Mouse (Mus musculus): ENCODE results near the gene Slc35d1. TPM values are rescaled to one million over a fixed set of nuclear protein-coding genes. Genes with fewer than 3 reads are reported as not detected.
A peak's percentile ranks its signal among the peaks of the same experiment; 100 is the strongest.
"Not testable (repeated sequence)": the region's sequence is repeated elsewhere in the genome, so short reads cannot be mapped to it uniquely, and the experiment has no call there.

Gene Slc35d1
- polyA plus RNA-seq, 1 experiment from 2014 or later: 26.6 TPM

DNA sequence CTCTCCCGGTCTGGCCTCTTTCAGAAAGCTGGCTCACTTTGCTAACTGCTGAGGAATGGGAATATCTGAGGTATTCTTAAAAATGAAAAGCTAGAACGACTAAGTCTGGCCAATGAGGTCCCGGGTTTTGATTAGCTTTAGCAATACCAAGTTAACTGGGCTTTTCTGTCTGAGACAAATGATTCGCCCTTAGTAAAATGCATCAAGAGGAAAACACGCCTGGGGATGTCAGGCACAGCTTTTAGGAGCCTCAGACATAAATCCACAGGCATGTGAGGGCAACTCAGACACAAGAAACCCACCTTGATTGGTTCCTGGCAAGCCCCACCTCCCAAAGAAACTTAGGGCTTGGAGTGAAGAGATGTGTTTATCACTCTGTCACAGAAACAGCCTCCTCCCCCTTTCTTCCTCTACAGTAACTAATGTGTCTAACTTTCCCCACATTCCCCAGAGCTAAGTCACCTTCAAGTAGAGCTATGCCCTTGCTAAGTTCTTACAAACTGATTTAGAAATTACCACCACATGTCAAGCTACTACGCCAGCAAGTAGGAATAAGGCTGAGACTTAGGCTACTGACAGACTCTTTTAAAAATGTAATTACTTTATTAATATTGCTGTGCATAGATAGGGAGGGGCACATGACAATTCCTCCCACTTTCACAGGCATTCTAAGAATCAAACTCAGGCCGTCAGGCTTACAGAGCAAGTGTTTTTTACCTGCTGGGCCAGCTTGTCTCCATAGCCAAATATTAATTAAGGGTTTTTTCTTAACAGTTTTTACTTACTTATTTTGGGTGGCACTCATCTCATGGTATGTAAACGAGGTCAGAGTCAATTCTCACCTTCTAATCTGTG is 26.0 kb downstream of the Slc35d1 start:
- DNase-seq (ENCODE audit: low spot score): no peak

DNA sequence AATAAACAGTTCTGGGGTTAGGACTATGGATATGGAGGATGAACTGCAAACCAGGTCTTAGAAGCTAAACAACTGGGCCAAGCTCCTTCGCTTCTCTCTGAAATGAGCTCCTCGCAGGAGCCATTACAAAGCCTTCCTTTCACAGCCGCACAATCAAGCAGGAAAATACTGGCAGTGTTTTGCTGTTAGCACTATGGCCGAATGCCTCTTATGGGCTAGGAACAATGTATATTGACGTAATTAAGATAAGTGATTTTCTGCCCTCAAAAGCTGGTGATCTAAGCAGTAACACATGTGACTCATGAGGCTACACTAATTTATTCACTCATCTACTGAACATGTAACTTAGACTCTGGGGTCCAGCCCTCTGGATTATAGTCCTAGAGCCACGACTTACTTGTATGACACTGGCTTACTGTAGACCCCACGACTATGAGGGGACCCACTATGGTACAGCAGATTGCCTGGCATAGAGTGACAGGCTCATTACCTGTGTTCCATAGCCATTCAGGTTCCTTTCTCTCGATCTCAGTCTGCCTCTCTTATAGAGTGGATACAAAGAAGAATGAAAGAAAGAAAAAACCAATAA is 34.6 kb downstream of the Slc35d1 start:
- DNase-seq (ENCODE audit: low spot score): no peak

- DNase-seq (ENCODE audit: low spot score): no peak
Observed at GRCm38 (mm10) chr4:103179581-103179980, 35.4 kb downstream of the Slc35d1 start.

GRCm38 (mm10) chr4:103178635-103179318 is 36.2 kb downstream of the Slc35d1 start:
- DNase-seq (ENCODE audit: low spot score): no peak

GRCm38 (mm10) chr4:103177681-103178080 is 37.3 kb downstream of the Slc35d1 start:
- no peak for DNase-seq (ENCODE audit: low spot score)

GRCm38 (mm10) chr4:103174001-103174400 is 41.0 kb downstream of the Slc35d1 start:
- peak; percentile 47 for DNase-seq (ENCODE audit: low spot score)

GRCm38 (mm10) chr4:103173507-103173906 is 41.5 kb downstream of the Slc35d1 start:
- no peak for DNase-seq (ENCODE audit: low spot score)

DNA sequence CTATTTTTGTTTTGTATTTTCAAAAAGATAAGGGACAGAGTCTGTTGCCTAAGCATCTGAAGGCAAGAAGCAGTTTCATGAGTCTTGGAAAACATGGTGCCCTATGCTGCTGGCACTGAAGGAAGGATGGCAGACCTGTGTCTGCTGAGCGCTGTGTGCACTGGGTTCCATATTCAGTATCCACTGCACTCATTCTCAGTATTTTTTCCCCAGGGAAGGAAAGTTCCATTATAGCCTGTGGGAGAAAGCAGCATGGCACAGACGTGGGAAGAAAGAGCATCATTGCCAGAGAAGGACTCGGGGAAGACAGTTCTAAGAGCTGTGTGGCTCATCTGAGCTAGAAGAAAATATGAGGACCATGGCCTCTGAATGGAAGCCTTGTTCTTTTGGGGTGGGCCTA is 43.7 kb downstream of the Slc35d1 start:
- no peak for DNase-seq (ENCODE audit: low spot score)

DNA sequence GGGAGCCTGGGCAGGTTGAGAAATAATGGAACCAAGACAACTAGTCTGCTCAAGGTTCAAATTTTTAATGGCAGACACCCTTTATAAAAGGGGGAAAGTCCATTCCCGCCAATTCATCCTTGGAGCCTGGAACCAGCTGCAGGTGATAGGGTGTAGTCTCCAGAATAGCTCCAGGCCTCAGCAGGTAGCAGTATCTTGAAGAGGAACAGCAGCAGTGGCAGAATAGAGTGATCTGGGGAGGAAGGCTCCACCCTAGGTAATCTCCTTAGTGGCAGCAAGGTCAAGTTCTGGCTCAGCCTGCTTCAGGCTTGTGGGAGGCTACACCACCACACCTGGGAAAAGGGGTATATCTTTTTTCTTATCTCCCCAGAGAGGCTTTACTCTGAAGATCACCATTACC is 48.8 kb downstream of the Slc35d1 start:
- DNase-seq (ENCODE audit: low spot score): not testable (repeated sequence)

DNA sequence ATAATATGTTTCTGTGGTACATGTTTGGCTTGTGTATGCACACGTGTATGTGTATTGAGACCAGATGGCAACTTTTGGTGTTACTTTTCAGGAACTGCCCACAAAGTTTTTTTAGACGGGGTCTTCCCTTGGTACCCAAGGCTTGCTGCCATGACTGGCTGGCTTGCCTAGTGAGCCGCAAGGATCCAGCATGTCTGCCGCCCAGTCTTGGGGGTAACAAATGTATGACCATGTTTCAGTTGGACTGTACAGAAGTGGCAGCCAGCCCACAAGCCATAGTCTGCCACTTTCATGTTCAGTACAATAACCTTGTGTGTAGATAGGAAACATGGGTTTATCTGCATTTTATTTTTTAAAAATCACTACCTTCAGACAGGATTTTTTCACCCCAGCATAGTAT is 56.2 kb downstream of the Slc35d1 start:
- DNase-seq (ENCODE audit: low spot score): no peak

GRCm38 (mm10) chr4:103151946-103152345 is 63.0 kb downstream of the Slc35d1 start:
- DNase-seq (ENCODE audit: low spot score): no peak

- peak; percentile 78 for DNase-seq (ENCODE audit: low spot score)
Observed at GRCm38 (mm10) chr4:103146339-103146738, 68.6 kb downstream of the Slc35d1 start.

DNA sequence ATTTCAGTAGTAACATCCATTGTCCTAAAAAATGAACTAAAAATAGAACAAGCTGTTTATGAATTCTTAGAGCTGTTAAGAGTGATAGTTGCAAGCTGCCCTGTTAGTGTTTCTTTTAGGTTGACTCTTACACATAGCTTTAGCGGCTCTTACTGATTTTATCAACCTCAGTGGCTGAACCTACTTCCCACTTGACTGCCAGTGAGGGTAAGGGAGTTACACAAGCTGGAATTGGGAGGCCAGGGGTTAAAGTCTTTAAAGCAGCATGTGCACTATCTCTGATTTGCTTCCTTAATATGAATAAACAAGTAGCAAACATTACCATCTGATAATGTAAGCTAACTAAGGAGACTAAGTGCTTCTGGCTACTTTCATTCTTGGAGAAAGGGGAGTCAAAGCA is 78.0 kb downstream of the Slc35d1 start:
- DNase-seq (ENCODE audit: low spot score): no peak

- peak; percentile 39 for DNase-seq (ENCODE audit: low spot score)
Observed at GRCm38 (mm10) chr4:103126533-103126932, 88.4 kb downstream of the Slc35d1 start.

DNA sequence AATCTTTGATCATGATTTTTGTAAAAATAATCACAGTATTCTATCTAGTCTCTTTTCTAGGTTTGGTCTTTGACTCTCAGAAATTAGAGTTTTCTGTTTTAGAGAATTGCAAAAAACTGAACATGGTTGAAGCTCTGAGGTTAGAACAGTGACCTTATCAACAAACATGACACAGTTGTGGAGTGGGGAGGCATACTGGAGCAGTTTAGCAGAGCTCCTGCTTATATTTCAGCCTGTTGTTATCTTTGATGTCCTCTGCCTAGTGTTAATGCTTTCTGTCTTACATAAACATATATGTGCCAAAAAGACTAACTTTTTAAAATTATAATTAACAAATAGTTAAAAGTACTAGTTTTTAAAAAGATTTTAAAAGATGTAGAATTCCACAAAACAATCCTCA is 91.4 kb downstream of the Slc35d1 start:
- no peak for DNase-seq (ENCODE audit: low spot score)

GRCm38 (mm10) chr4:103123086-103123485 is 91.9 kb downstream of the Slc35d1 start:
- no peak for DNase-seq (ENCODE audit: low spot score)

GRCm38 (mm10) chr4:103120874-103121389 is 94.0 kb downstream of the Slc35d1 start:
- DNase-seq (ENCODE audit: low spot score): peak; percentile 38

Other genes starting within 250 kb of the Slc35d1 start
- 52.0 and 62.1 TPM in 2 replicates for gene Tctex1d1, start 236.6 kb downstream of the Slc35d1 start, polyA plus RNA-seq (2015; fragmentation: Nextera tagmentation; extraction: Ambion mirVana)
- 13.6 and 17.9 TPM in 2 replicates for gene Insl5, start 188.3 kb downstream of the Slc35d1 start, polyA plus RNA-seq (2015; fragmentation: Nextera tagmentation; extraction: Ambion mirVana)
- 116 and 169 TPM in 2 replicates for gene Mier1, start 100.8 kb downstream of the Slc35d1 start, polyA plus RNA-seq (2015; fragmentation: Nextera tagmentation; extraction: Ambion mirVana)
- gene Wdr78, start 100.6 kb downstream of the Slc35d1 start, polyA plus RNA-seq (2015; fragmentation: Nextera tagmentation; extraction: Ambion mirVana): 8.8 and 10.6 TPM in 2 replicates
- not detected in 2 replicates for gene 4921539E11Rik, start 75.7 kb upstream of the Slc35d1 start, polyA plus RNA-seq (2015; fragmentation: Nextera tagmentation; extraction: Ambion mirVana)
- 52.9 and 54.5 TPM in 2 replicates for gene Oma1, start 98.6 kb upstream of the Slc35d1 start, polyA plus RNA-seq (2015; fragmentation: Nextera tagmentation; extraction: Ambion mirVana)